Mouse (Mus musculus): ENCODE measurements at regions not wholly inside any gene's neighbourhood (a gene's known extent, or its start where the extent isn't known, plus 50 kb on each side); places are given as distances from the start of the nearest gene placed in this dataset.

DNA sequence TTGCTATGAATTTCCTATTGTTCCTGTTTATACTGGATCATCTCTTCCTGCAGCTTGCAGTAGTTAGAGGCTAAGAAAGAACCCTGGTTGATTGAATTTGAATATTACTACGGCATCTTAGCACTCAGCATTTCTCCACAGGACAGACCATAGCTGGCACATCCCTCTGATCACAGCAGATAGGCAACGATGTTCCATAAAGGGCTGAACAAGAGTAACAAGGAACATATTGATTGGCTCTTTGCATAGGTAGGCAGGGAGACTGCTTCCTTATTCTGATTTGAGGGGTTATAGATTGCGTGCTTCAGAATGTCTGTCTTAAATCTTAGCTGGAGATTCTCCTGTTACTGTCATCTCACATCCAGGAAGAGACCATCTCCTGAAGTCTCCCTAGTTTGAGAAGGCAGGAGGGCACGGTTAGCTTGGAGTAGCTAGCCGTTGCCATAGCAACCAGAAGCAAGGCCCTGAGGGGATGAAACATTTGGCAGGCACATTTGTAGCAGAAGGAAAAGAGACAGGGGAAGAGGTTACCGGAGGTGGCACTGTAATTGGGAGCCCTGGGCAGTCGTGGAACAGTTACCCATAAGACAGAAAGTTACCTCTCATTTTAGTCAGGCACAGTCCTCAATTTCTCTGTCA, 133.2 kb upstream of the Phyhipl start:
- no peaks in the 10 kb centered on the region for H3K36me3 ChIP-seq (ENCODE audit: insufficient read depth, low read length)
- 61% methylated on average over 7 of the region's 7 CpGs for WGBS

DNA sequence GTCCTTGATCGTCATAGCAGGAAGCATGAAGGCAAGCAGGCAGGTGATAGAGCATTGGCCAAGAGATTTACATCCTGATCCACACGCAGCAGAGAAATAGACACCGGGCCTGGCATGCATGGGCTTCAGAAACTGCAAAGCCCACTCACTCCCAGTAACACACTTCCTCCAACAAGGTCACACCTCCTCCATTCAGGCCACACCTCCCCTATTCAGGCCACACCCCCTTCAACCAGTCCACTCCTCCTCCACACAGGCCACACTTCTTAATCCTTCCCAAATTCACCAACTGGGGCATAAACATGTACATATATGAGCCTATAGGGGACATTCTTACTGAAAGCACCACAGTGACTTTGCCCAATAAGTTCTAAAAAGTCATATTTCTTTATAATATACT, 125.3 kb upstream of the Phyhipl start:
- Histone ChIP-seq H3K27me3 (ENCODE audit: insufficient read depth, low read length) (no peaks in the 10 kb centered on the region), H3K27ac (ENCODE audit: low read length) (no peak overlapping the region), H3K4me2 (replicated peaks; ENCODE audit: low read depth, low read length) (no peak overlapping the region), H3K4me1 (ENCODE audit: insufficient read depth, low read length) (no peaks in the 10 kb centered on the region), H3K9ac (replicated peaks; ENCODE audit: low read length) (no peak overlapping the region), H3K36me3 (ENCODE audit: insufficient read depth, low read length) (no peaks in the 10 kb centered on the region), H3K4me3 (ENCODE audit: low read length) (no peak overlapping the region), H3K9me3 (ENCODE audit: low read length) (no peaks in the 10 kb centered on the region)
- WGBS: 95% methylated on average over 3 of the region's 3 CpGs
- no peak for ATAC-seq (ENCODE audit: low FRiP score, low TSS enrichment)

More for the DNA sequence above, 133.2 kb upstream of the Phyhipl start:
- Histone ChIP-seq H3K4me1 (ENCODE audit: insufficient read depth, low read length) (no peaks in the 10 kb centered on the region), H3K27ac (ENCODE audit: low read length) (no peak overlapping the region), H3K4me2 (replicated peaks; ENCODE audit: low read depth, low read length) (no peak overlapping the region), H3K27me3 (ENCODE audit: insufficient read depth, low read length) (no peaks in the 10 kb centered on the region), H3K4me3 (ENCODE audit: low read length) (no peak overlapping the region), H3K9me3 (ENCODE audit: low read length) (no peaks in the 10 kb centered on the region), H3K9ac (replicated peaks; ENCODE audit: low read length) (no peak overlapping the region)
- no peak for ATAC-seq (ENCODE audit: low FRiP score, low TSS enrichment)

DNA sequence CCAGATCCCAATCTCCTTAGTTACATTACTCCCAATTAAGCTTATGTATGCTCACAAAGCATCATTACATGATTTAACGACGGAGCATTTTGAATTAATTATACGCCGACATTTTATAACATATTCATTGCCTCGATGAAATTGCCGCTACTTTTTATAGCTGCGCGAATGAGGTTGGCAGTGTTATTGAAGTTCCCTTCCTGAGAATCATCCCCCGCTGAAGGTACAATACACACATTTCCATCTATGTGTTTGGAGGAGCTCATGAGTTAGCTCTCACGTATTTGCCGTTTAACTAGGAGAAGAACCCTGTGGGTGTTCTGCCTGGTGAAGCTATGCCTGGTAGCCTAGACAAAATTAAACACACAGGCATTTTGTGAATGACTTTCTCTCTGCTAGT, 122.8 kb upstream of the Phyhipl start:
- ATAC-seq (ENCODE audit: low FRiP score, low TSS enrichment): no peak
- Histone ChIP-seq H3K36me3 (ENCODE audit: insufficient read depth, low read length) (no peaks in the 10 kb centered on the region), H3K4me1 (ENCODE audit: insufficient read depth, low read length) (no peaks in the 10 kb centered on the region), H3K27ac (ENCODE audit: low read length) (no peak overlapping the region), H3K27me3 (ENCODE audit: insufficient read depth, low read length) (no peaks in the 10 kb centered on the region), H3K9ac (replicated peaks; ENCODE audit: low read length) (no peak overlapping the region), H3K9me3 (ENCODE audit: low read length) (no peaks in the 10 kb centered on the region), H3K4me2 (replicated peaks; ENCODE audit: low read depth, low read length) (no peak overlapping the region), H3K4me3 (ENCODE audit: low read length) (no peak overlapping the region)
- 91% methylated on average over 11 of the region's 11 CpGs for WGBS

DNA sequence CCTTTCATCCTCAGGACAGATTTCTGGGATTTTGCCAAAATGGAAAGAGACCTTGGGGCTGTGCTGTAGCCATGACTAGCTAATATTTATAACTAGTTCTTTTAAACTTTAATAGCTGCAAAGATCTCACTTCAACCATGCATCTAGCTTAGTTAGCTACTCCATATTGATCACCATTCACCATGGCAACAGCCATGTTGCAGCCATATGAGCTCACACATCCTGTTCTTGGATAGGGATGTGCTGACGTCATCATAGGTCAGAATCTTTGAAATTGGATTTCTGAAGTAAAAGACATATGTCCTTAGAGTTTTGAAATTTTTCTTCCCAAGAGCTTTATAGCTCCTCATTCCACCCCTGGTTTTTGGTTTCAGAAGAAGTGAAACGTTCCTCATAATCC, 118.8 kb upstream of the Phyhipl start:
- H3K4me1 ChIP-seq (ENCODE audit: insufficient read depth, low read length): no peaks in the 10 kb centered on the region
- H3K27me3 ChIP-seq (ENCODE audit: insufficient read depth, low read length): no peaks in the 10 kb centered on the region
- no peak overlapping the region for H3K9ac ChIP-seq (replicated peaks; ENCODE audit: low read length)
- H3K36me3 ChIP-seq (ENCODE audit: insufficient read depth, low read length): no peaks in the 10 kb centered on the region
- H3K9me3 ChIP-seq (ENCODE audit: low read length): no peaks in the 10 kb centered on the region
- H3K27ac ChIP-seq (ENCODE audit: low read length): no peak overlapping the region
- no peak for ATAC-seq (ENCODE audit: low FRiP score, low TSS enrichment)
- no peak overlapping the region for H3K4me3 ChIP-seq (ENCODE audit: low read length)
- 82% methylated on average over 2 of the region's 2 CpGs for WGBS
- H3K4me2 ChIP-seq (replicated peaks; ENCODE audit: low read depth, low read length): no peak overlapping the region

DNA sequence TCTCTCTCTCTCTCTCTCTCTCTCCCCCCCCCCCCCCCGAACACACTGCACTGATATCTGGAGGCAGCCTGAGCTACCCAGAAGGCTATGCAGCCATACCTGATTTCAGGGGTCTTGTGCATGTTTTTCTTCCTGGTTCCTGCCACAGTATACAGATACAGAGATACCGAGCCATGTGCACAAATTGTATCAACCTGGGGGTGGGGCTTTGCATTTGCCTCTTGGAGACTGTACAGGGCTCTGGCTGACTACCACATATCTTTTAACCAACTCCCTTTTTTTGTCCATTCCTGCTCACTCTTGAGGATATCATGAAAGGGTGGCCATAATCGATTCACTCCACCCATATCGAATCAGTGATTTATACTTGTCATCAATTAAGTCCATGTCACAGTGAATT, 118.4 kb upstream of the Phyhipl start:
- ATAC-seq (ENCODE audit: low FRiP score, low TSS enrichment): no peak
- no peaks in the 10 kb centered on the region for H3K9me3 ChIP-seq (ENCODE audit: low read length)

DNA sequence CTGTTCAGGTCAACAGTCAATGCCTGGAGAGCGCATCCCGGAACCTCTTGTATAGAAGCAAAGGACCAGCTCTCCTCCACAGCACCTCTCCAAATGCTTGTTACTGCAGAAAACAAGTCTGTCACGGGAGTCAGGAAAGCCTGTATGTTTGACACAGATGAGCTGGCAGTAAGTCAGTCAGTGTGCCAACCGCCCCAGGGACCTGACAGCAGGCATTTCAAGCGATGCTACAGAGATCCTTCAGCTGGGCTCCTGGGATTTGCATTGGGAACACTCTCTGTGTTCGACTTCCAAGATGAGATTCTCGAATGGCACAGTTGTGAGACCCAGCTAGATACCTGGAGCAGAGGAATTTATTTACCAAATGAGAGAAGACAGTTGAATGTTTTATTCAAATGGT, 111.7 kb upstream of the Phyhipl start:
- Histone ChIP-seq H3K27me3 (ENCODE audit: insufficient read depth, low read length) (no peaks in the 10 kb centered on the region), H3K36me3 (ENCODE audit: insufficient read depth, low read length) (no peaks in the 10 kb centered on the region), H3K9me3 (ENCODE audit: low read length) (no peaks in the 10 kb centered on the region), H3K27ac (ENCODE audit: low read length) (no peak overlapping the region), H3K4me3 (ENCODE audit: low read length) (no peak overlapping the region), H3K9ac (replicated peaks; ENCODE audit: low read length) (no peak overlapping the region), H3K4me1 (ENCODE audit: insufficient read depth, low read length) (no peaks in the 10 kb centered on the region), H3K4me2 (replicated peaks; ENCODE audit: low read depth, low read length) (no peak overlapping the region)
- no peak for ATAC-seq (ENCODE audit: low FRiP score, low TSS enrichment)
- 90% methylated on average over 7 of the region's 7 CpGs for WGBS

More for the DNA sequence above, 118.4 kb upstream of the Phyhipl start:
- Histone ChIP-seq H3K4me2 (replicated peaks; ENCODE audit: low read depth, low read length) (no peak overlapping the region), H3K27me3 (ENCODE audit: insufficient read depth, low read length) (no peaks in the 10 kb centered on the region), H3K27ac (ENCODE audit: low read length) (no peak overlapping the region), H3K9ac (replicated peaks; ENCODE audit: low read length) (no peak overlapping the region), H3K4me1 (ENCODE audit: insufficient read depth, low read length) (no peaks in the 10 kb centered on the region), H3K36me3 (ENCODE audit: insufficient read depth, low read length) (no peaks in the 10 kb centered on the region), H3K4me3 (ENCODE audit: low read length) (no peak overlapping the region)
- WGBS: 66% methylated on average over 3 of the region's 4 CpGs

DNA sequence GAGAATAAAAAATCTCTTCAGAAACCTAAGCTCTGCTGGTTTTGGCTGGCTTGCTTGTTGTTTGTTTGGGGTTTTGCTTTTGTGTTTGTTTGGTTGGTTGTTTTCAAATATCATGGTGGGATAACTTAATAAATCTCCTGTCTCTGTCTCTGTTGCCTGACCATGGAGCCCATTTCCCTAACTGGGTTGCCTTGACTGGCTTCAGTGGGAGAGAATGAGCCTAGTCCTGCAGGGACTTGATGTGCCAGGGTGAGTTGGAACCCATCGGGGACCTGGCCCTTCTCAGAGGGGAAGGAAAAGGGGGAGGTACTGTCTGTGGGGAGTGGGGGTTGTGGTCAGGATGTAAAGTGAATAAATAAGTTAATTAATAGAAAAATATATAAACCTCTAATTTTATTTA, 111.1 kb upstream of the Phyhipl start:
- Histone ChIP-seq H3K9ac (replicated peaks; ENCODE audit: low read length) (no peak overlapping the region), H3K27me3 (ENCODE audit: insufficient read depth, low read length) (no peaks in the 10 kb centered on the region), H3K27ac (ENCODE audit: low read length) (no peak overlapping the region), H3K4me2 (replicated peaks; ENCODE audit: low read depth, low read length) (no peak overlapping the region), H3K4me1 (ENCODE audit: insufficient read depth, low read length) (no peaks in the 10 kb centered on the region), H3K9me3 (ENCODE audit: low read length) (no peaks in the 10 kb centered on the region), H3K4me3 (ENCODE audit: low read length) (no peak overlapping the region), H3K36me3 (ENCODE audit: insufficient read depth, low read length) (no peaks in the 10 kb centered on the region)
- WGBS: 56% methylated on average over 1 of the region's 1 CpGs
- no peak for ATAC-seq (ENCODE audit: low FRiP score, low TSS enrichment)

DNA sequence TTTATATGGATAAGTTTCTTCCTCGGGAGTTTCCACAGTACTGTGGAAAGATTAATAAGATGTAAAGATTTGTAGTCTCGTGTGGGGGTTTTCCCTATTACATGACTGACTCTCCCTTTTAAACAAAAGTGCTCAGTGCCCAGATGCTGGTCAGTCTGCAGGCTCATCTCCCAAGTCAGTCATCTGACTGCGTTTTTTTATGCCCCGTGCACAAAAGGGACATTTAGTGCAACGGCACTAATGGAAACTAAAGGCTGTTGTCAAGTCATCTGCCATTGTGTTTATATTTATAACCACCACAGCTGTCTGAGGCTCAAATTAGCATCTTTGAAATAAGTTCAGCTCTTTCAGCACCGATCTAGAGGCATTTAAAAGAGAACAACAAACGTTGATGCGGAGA, 110.7 kb upstream of the Phyhipl start:
- no peaks in the 10 kb centered on the region for H3K27me3 ChIP-seq (ENCODE audit: insufficient read depth, low read length)
- no peaks in the 10 kb centered on the region for H3K36me3 ChIP-seq (ENCODE audit: insufficient read depth, low read length)
- no peaks in the 10 kb centered on the region for H3K4me1 ChIP-seq (ENCODE audit: insufficient read depth, low read length)
- 54% methylated on average over 8 of the region's 8 CpGs for WGBS
- no peak for ATAC-seq (ENCODE audit: low FRiP score, low TSS enrichment)
- H3K9me3 ChIP-seq (ENCODE audit: low read length): no peaks in the 10 kb centered on the region
- no peak overlapping the region for H3K9ac ChIP-seq (replicated peaks; ENCODE audit: low read length)
- no peak overlapping the region for H3K4me3 ChIP-seq (ENCODE audit: low read length)
- H3K27ac ChIP-seq (ENCODE audit: low read length): no peak overlapping the region
- no peak overlapping the region for H3K4me2 ChIP-seq (replicated peaks; ENCODE audit: low read depth, low read length)

DNA sequence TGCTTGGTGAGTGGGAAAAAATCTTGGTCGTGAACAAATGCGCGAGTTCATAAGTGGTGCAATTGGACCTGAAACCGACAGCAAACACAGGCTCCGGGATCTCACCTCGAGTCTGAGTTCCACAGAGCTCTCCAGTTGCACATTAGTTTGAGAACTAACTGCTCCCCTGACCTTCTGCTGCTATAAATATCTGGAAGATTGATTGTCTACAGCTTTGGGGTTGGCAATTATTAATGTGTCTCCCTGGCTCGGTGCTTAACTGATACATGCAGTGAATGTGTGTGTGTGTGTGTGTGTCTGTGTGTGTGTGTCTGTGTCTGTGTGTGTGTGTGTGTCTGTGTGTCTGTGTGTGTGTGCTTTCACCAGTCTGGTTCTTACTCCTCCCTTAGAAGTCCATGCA, 107.4 kb upstream of the Phyhipl start:
- WGBS: 30% methylated on average over 7 of the region's 7 CpGs

DNA sequence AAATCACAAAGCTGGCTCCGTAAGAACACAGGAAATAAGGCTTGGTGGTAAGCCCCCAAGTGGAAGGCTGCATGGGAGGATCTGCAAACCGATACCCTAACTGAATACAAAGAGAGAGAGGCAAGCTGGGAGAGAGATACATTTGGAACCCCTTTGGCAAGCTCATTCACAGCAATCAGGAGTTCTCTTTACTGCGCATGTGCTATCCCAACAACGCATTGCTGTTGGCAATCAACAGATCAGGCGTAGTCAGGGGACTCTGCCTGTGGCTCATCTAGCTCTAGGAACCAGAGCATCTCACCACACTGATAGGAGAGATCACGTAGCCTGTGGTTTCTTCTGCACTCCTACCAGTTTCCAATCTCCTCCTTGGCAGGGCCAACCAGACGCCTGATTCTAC, 103.9 kb upstream of the Phyhipl start:
- H3K4me3 ChIP-seq (ENCODE audit: low read length): no peak overlapping the region
- no peak overlapping the region for H3K27ac ChIP-seq (ENCODE audit: low read length)
- no peaks in the 10 kb centered on the region for H3K27me3 ChIP-seq (ENCODE audit: insufficient read depth, low read length)
- no peak overlapping the region for H3K4me2 ChIP-seq (replicated peaks; ENCODE audit: low read depth, low read length)
- H3K4me1 ChIP-seq (ENCODE audit: insufficient read depth, low read length): no peaks in the 10 kb centered on the region
- no peaks in the 10 kb centered on the region for H3K9me3 ChIP-seq (ENCODE audit: low read length)
- H3K9ac ChIP-seq (replicated peaks; ENCODE audit: low read length): no peak overlapping the region
- no peaks in the 10 kb centered on the region for H3K36me3 ChIP-seq (ENCODE audit: insufficient read depth, low read length)
- WGBS: 69% methylated on average over 7 of the region's 7 CpGs
- ATAC-seq (ENCODE audit: low FRiP score, low TSS enrichment): no peak

More for the DNA sequence above, 107.4 kb upstream of the Phyhipl start:
- H3K36me3 ChIP-seq (ENCODE audit: insufficient read depth, low read length): no peaks in the 10 kb centered on the region
- H3K4me2 ChIP-seq (replicated peaks; ENCODE audit: low read depth, low read length): no peak overlapping the region
- no peaks in the 10 kb centered on the region for H3K4me1 ChIP-seq (ENCODE audit: insufficient read depth, low read length)
- H3K4me3 ChIP-seq (ENCODE audit: low read length): no peak overlapping the region
- H3K9ac ChIP-seq (replicated peaks; ENCODE audit: low read length): no peak overlapping the region
- no peaks in the 10 kb centered on the region for H3K27me3 ChIP-seq (ENCODE audit: insufficient read depth, low read length)
- H3K27ac ChIP-seq (ENCODE audit: low read length): no peak overlapping the region
- ATAC-seq (ENCODE audit: low FRiP score, low TSS enrichment): no peak; the same call in 1 of the 2 replicates
- no peaks in the 10 kb centered on the region for H3K9me3 ChIP-seq (ENCODE audit: low read length)

Measured in kidney, embryonic 16.5 days (tissue).